Mouse (Mus musculus) testis, adult 2 months (tissue): ENCODE measurements around the gene Nrxn2.

Experiments used
- CTCF ChIP-seq: fragments of 200-500 bp; IDR thresholded peaks from 2 replicates; pipeline ENCODE4 v1.5.1; 2012; ENCODE audit warnings: low read depth, mild to moderate bottlenecking, inconsistent platforms, low read length, moderate library complexity; ENCODE audit not compliant: control insufficient read depth, insufficient read depth, insufficient replicate concordance
- POLR2A ChIP-seq: fragments of 200-500 bp; IDR thresholded peaks from 2 replicates; pipeline ENCODE4 v1.6.1; 2012; ENCODE audit warnings: low read depth, mild to moderate bottlenecking, inconsistent platforms, low read length, moderate library complexity; ENCODE audit not compliant: control insufficient read depth

DNA sequence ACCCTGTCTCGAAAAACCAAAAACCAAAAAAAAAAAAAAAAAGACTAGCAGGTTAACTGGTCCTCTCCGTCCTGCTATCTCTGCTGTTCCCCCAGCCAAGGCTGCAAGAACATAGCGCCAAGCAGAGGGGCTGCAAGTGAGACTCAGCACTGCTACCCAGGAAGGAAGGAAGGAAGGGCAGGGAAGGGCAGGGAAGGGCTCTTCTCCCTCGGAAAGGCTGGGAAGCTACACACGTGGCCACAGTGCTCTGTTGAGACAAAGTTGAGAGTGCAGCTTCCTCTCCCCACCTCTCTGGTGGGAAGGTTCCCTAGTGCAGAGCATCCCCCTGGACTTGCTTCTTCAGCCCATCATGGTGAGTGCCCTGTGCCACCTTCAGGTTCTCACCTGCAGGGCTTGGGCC is 53.1 kb downstream of the Nrxn2 start:
- TF ChIP-seq CTCF (no peak), POLR2A (no peak)
